Mouse (Mus musculus) layer of hippocampus, adult 2 months (tissue): ENCODE results near the gene Edem2. TPM values are rescaled to one million over a fixed set of nuclear protein-coding genes. Genes with fewer than 3 reads are reported as not detected.

Source experiments
- DNase-seq, 2 experiments: peaks; one replicate each; pipeline ENCODE4 v3.0.0; 2022; ENCODE audit warnings: low spot score in 2 of 2
- H3K27ac ChIP-seq: fragments of 200-600 bp; 2 replicates; pipeline ENCODE4 v1.8.1; 2022
- H3K4me3 ChIP-seq: fragments of 200-600 bp; 2 replicates; pipeline ENCODE4 v1.8.1; 2022; ENCODE audit warnings: mild to moderate bottlenecking
- CTCF ChIP-seq: fragments of 200-600 bp; conservative IDR thresholded peaks from 2 replicates; pipeline ENCODE4 v1.8.1; 2022; ENCODE audit warnings: antibody characterized with exemption, mild to moderate bottlenecking, moderate library complexity
- total RNA-seq, 2 experiments: library from RNA; stranded (reverse); gene quantifications; 2 replicates each; pipeline ENCODE4 v1.2.3; 2021

The Edem2 gene
- total RNA-seq, 2 experiments from 2014 or later = 23.6 to 24.8 TPM

DNA sequence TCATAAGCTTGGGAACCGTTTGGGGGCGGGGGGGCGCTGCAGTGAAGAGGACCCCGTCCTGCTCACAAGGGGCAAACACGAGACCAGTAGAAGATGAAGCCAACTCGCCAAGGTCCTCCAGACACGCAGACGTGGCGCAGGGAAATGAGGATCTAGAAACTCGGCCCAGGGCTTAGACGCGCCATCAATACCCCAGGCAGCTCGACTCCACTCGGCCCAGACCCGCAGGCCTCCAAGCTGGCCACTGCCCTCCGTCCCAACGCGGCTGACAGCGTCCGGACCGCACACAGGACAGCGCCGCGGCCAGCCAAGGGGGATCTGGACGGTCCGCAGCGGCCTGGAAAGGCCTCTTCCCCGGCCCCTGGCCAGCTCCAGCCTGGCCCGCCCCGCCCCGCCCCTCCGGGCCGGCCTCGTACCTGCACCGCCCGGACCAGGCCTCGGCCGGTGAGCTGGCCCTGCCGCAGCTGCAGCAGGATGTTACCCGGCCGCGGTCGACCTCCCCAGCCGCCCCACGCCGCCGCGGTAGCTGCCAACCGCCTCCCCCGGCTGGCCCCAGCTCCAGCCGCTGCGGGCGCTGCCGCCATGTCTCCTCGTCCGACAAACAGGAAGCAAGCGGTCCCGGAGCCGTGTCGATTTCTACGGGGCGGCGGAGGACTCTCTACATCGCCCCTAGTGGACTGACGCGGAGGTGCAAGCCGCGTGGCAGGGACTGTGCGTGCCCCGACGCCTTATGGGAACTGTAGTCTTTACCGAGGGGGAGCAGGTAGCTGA, 37.4 kb downstream of the Edem2 start, which contains the start of gene Trpc4ap:
TSS of gene Trpc4ap (minus strand) at position 662 of the 771 bp plus-strand sequence.
- Histone ChIP-seq H3K27ac (peak within 1 kb of the TSS; percentile 97), H3K4me3 (peak within 1 kb of the TSS; percentile 93)
- DNase-seq = peak; percentile 94 to 99
- peak; percentile 95 for TF ChIP-seq CTCF

DNA sequence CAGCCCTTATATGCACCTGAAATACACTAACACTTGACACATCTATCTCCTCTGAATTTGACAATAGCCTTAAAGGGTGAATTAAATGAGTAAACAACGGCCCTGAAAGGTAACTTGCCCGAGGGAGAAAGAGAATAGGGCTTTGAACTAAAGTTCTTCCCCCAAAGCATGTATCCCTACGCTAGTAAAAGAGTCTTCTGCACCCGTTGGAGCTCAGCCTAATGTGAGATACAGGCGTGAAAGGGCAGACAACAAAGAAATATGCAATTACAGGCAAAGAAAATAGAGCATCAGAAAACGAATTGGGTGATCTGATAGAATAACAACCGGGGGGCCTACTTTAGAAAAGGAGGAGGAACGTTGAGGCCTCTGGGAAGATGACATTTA, 37.9 kb downstream of the Edem2 start:
- no peak for DNase-seq

DNA sequence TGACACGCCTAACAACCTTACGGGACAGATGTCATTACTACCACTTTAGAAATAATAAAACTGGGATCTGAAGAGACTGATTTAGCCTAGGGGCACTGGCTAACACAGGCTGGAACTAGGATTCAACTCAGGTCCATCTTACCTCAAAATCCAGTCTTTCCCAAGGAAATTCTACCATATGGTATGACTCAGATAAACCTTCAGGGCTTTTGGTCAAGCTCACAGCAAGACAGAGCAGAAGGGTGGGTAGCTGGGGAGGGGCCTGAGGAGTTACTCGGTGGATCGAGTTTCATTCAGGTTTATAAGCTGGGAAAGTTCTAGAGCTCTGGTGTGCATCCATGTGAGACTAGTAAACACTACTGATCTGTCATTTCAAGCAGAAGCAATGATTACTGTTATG, 40.1 kb downstream of the Edem2 start:
- DNase-seq = no peak
- H3K27ac ChIP-seq = peak overlapping the region; percentile 61
- no peak for TF ChIP-seq CTCF
- H3K4me3 ChIP-seq = no peak overlapping the region; the same call in 1 of the 2 replicates

More for the DNA sequence above, 37.9 kb downstream of the Edem2 start:
- TF ChIP-seq CTCF = no peak
- Histone ChIP-seq H3K4me3 (peak overlapping the region; percentile 93), H3K27ac (peak overlapping the region; percentile 97)

DNA sequence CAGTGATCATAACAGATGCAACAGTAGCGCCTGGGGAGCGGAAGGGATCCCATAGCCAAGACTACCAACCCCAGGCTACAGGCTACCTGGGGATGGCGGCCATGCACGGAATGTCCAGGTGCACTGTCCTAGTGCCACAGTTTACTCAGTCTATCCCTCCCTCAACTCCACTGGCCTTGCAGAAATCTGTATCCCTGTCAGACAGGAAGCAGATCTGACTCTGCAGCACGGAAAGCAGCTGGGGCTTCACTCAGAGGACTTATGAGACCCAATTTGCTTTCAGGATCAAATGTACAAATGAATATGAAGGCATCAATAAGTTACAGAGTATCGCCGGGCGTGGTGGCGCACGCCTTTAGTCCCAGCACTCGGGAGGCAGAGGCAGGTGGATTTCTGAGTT, 41.5 kb downstream of the Edem2 start:
- H3K4me3 ChIP-seq = no peak overlapping the region

DNA sequence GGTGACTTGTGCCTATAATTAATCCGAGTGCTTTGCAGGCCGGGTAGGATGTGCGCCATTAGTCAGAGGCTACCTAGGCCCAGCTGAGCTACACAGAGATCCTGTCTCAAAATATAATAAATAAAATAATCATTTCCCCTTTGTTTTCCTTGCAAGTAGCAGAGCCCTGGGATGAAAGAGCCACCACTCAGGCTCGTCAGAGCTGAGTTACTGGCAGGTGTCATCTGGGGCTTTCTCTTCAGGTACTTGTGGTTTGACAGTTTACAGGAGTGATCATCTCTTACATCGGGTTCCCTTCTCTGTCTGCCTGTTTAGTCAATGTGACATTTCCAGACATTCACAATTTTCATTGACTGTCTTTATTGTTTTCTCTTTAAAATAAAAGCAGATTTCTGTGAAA, 42.7 kb downstream of the Edem2 start:
- Histone ChIP-seq H3K4me3 (no peak overlapping the region), H3K27ac (no peak overlapping the region)
- DNase-seq = no peak
- TF ChIP-seq CTCF = no peak

More for the DNA sequence above, 41.5 kb downstream of the Edem2 start:
- H3K27ac ChIP-seq = no peak overlapping the region
- no peak for TF ChIP-seq CTCF
- no peak for DNase-seq

DNA sequence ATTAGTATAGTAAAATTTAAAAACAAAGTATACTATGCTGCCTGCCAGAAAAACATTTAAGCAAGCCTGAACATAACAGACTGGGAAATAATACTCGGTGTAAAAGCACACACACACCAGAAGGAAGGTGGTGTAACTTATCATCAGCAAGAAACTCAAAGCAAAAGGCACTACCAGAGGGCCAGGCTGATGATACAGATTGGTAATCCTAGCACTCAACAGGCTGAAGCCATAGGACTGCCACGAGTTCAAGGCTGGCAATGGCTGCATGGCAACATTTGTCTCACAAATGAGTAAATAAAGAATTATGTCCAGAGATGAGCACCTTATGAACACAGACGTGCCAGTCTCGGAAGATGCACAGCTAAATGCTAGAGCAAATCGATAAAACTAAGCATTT, 45.5 kb downstream of the Edem2 start:
- Histone ChIP-seq H3K27ac (no peak overlapping the region), H3K4me3 (no peak overlapping the region)
- no peak for TF ChIP-seq CTCF
- DNase-seq = no peak

DNA sequence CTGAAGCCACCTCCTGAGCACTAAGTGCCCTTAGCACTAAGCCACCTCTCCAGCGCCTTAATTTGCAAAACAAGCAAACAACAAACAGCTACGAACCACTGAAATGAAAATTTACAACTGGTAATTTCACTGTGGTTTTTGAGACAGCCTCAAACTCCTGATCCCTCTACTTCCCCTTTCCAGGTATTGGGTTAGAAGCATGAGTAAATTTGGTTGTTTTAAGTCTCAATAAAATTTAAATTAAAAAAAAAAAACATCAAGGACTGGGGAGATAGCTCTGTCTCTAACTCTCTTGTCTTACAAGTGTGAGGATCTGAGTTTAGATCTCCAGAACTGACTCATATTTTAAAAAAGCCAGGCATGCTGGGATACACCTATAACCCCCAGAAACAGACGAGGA, 46.1 kb downstream of the Edem2 start:
- no peak overlapping the region for H3K27ac ChIP-seq
- no peak overlapping the region for H3K4me3 ChIP-seq
- TF ChIP-seq CTCF = no peak
- no peak for DNase-seq

DNA sequence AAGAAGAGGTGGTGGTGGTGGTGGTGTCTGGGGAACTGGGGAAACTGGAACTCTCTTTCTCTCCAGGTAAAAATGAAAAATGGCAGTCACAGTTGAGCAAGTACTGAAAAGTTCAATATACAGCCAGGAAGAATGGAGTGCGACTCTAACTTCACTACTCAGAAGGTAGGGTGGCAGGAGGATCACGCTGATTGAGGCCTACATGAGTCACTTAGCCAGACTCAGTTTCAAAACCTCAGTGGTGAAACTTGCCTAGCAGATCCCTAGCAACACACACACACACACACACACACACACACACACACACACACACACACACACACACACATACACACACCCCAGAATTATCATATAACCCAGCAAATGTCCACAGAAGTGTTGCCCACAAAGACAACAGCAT, 47.4 kb downstream of the Edem2 start:
- Histone ChIP-seq H3K27ac (no peak overlapping the region), H3K4me3 (no peak overlapping the region)
- no peak for TF ChIP-seq CTCF
- DNase-seq = no peak

DNA sequence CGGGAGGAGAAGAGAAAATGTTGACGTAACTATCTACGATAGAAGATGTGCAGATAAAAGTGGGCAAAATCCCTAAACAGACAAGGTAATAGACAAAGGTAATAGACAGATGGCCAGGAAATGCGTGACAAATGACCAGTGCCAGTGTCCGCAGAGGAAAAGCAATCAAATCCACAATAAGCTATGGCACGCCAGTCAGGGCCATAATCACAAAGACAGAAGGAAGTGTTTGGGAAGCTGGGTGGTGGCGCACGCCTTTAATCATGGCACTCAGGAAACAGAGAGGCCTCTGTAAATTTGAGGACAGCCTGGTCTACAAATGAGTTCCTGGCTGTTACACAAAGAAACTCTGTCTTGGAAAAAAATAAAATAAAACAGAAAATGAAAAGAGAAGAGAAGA, 48.1 kb downstream of the Edem2 start:
- no peak overlapping the region for H3K27ac ChIP-seq
- no peak overlapping the region for H3K4me3 ChIP-seq
- TF ChIP-seq CTCF = no peak
- no peak for DNase-seq

DNA sequence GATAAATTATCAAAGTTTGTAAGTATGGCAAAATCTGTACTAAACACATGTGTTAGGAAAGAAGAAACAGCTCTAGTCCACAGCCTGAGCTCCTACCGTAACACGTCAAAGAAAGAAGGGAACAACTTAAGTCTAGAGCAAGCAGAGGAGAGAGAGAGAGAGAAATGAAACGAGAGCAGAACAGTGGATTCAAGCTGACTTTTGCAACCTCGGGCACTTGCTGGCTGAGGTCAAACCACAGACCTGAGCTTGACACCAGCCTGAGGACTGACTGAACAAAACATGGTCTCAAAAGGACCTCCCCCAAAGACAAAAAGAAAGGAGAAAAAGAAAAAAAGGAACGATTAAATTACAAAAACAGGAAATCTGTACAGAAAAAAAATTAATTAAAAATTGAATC, 48.7 kb downstream of the Edem2 start:
- no peak for TF ChIP-seq CTCF

DNA sequence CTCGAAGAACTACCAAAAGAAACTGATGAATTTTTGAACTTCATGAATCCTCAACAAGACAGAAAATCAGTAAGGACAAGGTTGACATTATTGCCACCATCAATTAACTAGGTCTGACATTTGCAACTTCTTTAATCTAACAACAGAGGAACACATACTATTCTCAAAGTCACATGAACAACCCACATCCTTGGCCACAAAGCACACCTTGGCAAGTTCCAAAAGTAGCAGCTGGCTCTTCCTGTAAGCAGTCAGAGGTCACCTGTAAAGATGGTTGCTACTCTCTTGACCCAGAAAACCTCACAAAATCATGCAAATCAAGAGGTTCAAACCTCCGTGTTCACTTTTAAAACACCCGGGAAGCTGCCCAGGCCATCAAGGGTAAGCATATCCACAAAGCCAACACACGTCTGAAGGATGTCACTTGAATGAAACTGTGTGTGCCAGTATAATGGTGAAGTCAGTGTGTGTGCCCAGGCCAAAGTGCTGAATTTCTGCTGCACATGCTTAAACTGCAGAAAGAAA, 49.6 kb downstream of the Edem2 start:
- no peak for TF ChIP-seq CTCF
- peak overlapping the region; percentile 20; the same call in 1 of the 2 replicates for H3K27ac ChIP-seq
- H3K4me3 ChIP-seq = no peak overlapping the region
- no peak for DNase-seq

More for the DNA sequence above, 48.7 kb downstream of the Edem2 start:
- no peak overlapping the region for H3K27ac ChIP-seq
- no peak overlapping the region for H3K4me3 ChIP-seq
- DNase-seq = no peak

DNA sequence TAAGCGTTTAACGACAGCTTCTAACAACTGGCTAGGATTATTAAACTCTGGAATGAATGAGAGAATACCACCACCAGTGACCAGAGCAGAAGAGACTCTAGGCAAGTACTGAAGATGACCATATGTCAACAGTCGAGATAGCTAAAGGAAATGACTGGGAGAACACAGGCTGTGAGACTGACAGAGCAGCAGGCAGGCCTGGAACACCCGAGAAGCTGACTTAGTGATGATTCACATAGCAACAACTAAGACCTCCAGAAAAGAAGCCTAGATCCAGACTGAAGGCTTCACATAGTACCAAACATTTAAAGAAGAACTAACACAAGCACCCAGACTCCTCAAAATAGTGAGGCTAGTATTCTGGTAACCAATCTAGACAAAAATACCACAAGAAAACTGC, 54.2 kb downstream of the Edem2 start:
- Histone ChIP-seq H3K4me3 (no peak overlapping the region), H3K27ac (peak overlapping the region; percentile 28; the same call in 1 of the 2 replicates)
- DNase-seq = peak in 1 of 2 experiments; percentile 41
- no peak for TF ChIP-seq CTCF

DNA sequence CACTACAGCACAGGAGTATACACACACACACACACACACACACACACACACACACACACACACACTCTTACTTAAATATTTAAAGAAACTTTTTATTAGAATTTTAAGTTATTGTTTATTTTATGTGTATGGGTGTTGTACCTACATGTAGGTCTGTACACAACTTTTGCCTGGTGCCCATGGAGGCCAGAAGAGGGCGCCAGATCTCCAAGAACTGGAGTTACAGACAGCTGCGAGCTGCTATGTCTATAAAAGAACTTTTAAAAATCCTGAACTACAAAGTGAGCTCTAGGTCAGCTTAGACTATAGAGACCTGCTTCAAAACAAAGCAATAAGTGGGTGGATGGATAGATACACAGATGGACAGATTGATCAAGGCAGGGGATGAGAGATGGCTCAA, 55.7 kb downstream of the Edem2 start:
- TF ChIP-seq CTCF = peak; percentile 78
- H3K27ac ChIP-seq = no peak overlapping the region
- DNase-seq = peak in 1 of 2 experiments; percentile 59
- H3K4me3 ChIP-seq = no peak overlapping the region

DNA sequence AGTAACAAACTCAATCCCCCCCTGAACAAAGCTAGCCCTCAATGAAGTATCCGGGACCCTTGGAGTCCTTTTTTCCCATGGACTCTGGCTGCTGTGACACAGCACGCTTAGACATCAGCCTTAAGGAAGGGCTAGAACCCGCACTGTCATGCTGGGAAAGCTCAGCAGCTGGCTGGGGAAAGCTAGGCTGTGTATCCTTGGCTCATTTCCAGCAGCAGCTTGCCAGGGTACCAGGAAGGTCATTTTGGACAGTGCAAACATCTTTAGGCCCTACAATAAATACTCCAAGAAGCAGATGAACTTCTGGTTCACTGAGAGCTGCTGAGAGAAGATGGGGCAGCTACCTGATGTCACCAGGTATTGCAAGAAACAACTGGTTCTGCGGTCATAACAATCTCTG, 58.0 kb downstream of the Edem2 start:
- TF ChIP-seq CTCF = no peak
- no peak overlapping the region; the same call in 1 of the 2 replicates for H3K27ac ChIP-seq
- no peak for DNase-seq

More for the DNA sequence above, 58.0 kb downstream of the Edem2 start:
- no peak overlapping the region for H3K4me3 ChIP-seq
